Mouse (Mus musculus): ENCODE results near the gene Bhmt.
"Not testable (repeated sequence)": the region's sequence is repeated elsewhere in the genome, so short reads cannot be mapped to it uniquely, and the experiment has no call there.

The Bhmt gene

GRCm38 (mm10) chr13:93608476-93608875 is 29.3 kb downstream of the Bhmt start:
- in situ Hi-C loops (cut with MseI, MboI) = no loop called here

- in situ Hi-C loops (cut with MseI, MboI) = no loop called here
Measured at GRCm38 (mm10) chr13:93607701-93608100, 30.1 kb downstream of the Bhmt start.

DNA sequence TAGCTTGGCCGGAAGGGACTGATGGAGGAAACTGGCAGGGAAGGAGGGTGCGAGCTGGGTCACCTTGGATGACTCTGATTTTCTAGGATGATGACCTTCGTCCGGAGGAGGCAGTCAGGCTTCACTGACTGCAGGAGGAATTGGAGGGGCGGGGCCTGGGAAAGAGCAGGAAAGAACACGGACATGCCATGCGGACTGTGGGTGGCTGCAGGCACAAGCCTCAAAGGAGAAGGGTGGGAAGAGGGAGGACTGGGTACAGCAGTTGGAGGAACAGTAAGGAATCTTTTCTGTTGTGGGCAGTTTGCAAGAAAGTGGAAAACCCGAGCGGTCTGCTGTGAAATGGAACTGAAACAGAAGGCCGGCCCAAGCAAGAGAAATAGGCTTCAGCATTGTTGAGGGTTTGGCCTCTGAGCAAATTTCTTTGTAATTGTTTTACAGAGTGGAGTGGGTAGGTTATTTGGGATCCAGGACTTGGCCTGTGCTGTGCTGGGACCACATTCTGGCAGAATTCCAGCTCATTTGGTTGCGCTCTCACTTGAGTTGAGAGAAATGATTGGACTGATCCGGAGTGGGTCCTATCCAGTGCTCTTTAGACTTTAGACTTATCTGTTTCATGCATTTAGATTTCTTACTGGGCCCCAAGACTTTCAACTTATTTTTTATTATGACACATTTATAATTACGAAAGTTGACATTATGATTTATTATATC is 30.7 kb downstream of the Bhmt start:
- in situ Hi-C loops (cut with MseI, MboI) = no loop called here

DNA sequence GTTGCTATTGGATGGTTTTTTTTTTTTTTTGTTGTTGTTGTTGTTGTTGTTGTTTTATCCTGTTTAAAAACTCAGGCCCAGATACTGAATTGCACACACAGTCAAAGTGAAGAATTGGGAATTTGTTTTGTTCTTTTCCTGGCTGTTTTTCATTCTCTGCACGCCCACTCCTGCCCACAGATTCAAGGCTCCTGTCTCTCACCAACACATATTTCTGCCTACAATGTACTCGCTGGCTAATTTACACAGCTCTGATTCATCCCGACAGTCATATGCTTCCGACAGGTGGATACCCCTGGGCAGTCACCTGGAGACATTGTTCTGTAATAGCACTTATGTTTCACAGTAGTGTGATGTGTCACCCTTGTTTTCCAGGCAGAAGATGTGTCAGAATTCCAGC is 33.1 kb downstream of the Bhmt start:
- in situ Hi-C loops (cut with MseI, MboI) = no loop called here

GRCm38 (mm10) chr13:93601527-93601926 is 36.2 kb downstream of the Bhmt start:
- in situ Hi-C loops (cut with MseI, MboI) = no loop called here

- in situ Hi-C loops (cut with MseI, MboI) = no loop called here
Measured at GRCm38 (mm10) chr13:93593040-93593699, 44.6 kb downstream of the Bhmt start.

GRCm38 (mm10) chr13:93582526-93582925 is 55.2 kb downstream of the Bhmt start:
- in situ Hi-C loops (cut with MseI, MboI) = not testable (repeated sequence)

DNA sequence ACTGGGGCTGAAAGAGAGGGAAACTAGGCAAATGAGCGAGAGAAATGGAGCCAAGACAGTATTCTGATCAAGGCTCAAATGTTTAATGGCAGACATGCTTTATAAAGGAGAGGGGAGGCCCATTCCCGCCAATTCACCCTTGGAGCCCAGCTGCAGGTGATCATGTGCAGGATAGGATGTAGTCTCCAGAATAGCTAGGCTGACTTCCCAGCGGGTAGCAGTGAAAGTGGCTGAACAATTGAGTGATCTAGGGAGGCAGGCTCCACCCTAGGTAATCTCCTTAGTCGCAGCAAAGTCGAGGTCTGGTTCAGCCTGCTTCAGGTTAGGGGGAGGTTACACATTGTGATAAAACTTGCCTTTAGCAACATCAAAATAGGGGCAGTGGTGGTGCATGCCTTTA is 57.3 kb downstream of the Bhmt start:
- in situ Hi-C loops (cut with MseI, MboI) = no loop called here

DNA sequence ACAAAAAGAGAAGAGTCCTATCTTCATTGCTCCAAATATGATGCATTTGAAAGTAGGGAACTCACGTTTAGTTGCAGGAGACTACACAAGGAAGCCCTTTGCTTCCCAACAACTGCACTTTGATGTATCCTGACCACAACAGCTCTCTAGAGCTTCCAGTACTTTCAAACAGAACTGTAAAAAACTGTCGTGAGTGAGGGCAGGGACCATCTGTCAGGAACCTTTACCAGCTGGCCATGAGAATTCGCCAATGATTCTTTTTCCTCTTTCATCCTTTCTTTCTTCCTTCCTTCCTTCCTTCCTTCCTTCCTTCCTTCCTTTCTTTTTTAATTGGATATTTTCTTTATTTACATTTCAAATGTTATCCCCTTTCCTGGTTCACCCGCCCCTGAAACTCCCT is 68.1 kb downstream of the Bhmt start:
- in situ Hi-C loops (cut with MseI, MboI) = no loop called here

All from mouse trophoblast stem cell (cell line).